Mouse (Mus musculus): ENCODE measurements around the gene Map2k7.

DNA sequence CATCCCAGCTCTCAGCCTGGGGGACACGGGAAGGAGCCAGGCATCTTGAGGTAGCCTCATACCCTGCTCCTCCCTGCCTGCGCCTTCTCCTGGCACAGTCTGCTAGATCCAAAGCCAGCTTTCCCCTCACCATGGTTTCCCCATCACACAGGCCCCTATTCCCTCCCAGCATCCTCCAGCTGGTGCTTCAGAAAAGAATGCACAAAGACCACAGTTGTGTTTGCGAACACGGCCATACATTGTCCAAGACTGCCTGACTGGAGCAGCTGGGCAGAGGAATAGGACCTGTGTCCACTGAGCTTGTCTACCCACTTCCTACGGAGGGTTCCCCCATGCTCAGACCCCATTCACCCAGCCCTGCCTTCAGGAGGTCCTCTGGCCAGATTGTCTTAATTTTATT, 46.2 kb upstream of the Map2k7 start:
- TF ChIP-seq POLR2A (IDR thresholded peaks at IDR 0.05; ENCODE audit: control insufficient read depth, low read depth, low read length) (no peak), CTCF (IDR thresholded peaks at IDR 0.05; ENCODE audit: control insufficient read depth, insufficient read depth, insufficient replicate concordance, low read depth, low read length) (no peak)
